Mouse (Mus musculus): Measurements from ENCODE around the gene Prkce. TPM values are rescaled to one million over a fixed set of nuclear protein-coding genes. Genes with fewer than 3 reads are reported as not detected.
"Not testable (repeated sequence)": the region's sequence is repeated elsewhere in the genome, so short reads cannot be mapped to it uniquely, and the experiment has no call there.

The Prkce gene
- total RNA-seq, 4 experiments from 2014 or later = 24.0 to 30.1 (median 27.4) TPM

- DNase-seq (ENCODE audit: low spot score) = no peak
Measured at GRCm38 (mm10) chr17:86445900-86446299, 278.3 kb downstream of the Prkce start.

- peak; percentile 41 for DNase-seq (ENCODE audit: low spot score)
Measured at GRCm38 (mm10) chr17:86447101-86447598, 279.6 kb downstream of the Prkce start.

DNA sequence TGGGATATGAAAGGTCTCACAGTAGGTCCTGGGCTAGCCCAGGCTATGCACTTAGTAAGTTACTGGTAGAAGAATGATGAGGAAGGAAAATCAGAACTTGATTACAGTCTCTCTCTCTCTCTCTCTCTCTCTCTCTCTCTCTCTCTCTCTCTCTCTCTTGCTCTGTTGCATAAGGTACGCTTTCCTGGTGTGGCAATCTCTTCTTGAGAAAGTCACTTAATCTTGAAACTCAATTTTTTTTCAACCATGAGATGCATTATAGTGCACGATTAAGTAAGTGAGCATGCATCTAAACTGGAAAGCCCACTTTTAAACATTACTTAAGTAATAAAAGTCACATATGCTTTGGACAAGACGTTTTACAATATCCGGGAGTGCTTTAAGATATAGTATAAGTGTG is 285.3 kb downstream of the Prkce start:
- no peak for DNase-seq (ENCODE audit: low spot score)

DNA sequence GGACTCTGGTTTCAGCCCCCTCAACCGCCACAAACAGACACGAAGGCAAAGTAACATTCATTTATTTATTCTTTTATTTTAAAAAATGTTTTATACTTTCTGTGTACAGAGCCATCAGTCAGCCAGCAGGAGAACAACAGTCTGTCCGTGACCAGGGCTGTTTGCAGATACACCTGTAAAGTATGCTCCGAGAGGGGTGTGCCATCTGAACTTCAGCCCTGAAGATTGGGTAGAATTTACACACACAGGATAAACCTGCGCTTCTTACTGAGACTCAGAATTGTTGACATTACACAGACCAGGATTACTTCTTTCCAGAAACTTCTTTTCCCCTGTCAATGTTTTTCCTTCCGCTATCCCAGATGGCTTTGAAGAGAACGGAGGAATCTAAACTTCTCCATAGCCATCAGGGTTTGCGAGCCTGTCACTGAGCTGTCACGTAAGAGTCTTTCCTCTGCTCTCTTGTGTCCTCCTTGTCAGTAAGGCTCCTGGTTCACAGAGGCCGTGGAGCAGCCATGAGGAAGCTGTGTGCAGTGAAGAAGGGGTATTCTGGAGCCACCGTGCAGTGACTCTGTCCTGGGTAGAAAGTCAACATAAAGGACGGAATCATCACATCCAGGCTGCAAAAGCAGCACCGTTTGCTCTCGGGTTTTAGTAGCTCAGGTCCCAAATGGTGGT is 286.2 kb downstream of the Prkce start:
- DNase-seq (ENCODE audit: low spot score) = no peak

- no peak for DNase-seq (ENCODE audit: low spot score)
Measured at GRCm38 (mm10) chr17:86454351-86454706, 286.7 kb downstream of the Prkce start.

DNA sequence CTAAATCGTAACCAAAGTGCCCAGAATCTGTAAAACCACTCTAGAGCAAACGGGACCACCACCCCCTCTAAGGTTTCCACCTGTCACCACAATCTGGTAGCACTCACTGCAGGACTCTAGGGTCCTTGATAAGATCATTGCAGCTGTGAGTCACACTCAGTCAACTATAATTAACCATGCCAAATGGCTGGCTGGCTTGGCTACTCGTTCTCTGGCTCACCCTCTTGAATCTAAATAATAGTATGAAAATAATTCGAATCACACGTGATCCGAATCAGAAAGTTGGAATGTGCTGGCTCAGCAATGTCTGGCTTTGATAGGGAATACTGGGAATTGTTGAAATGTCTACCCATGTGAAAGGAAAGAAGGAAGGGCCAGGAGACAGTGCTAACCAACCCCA is 288.9 kb downstream of the Prkce start:
- no peak for DNase-seq (ENCODE audit: low spot score)

GRCm38 (mm10) chr17:86458302-86458980 is 290.9 kb downstream of the Prkce start:
- DNase-seq (ENCODE audit: low spot score) = no peak

GRCm38 (mm10) chr17:86460645-86461430 is 293.3 kb downstream of the Prkce start:
- DNase-seq (ENCODE audit: low spot score) = no peak

DNA sequence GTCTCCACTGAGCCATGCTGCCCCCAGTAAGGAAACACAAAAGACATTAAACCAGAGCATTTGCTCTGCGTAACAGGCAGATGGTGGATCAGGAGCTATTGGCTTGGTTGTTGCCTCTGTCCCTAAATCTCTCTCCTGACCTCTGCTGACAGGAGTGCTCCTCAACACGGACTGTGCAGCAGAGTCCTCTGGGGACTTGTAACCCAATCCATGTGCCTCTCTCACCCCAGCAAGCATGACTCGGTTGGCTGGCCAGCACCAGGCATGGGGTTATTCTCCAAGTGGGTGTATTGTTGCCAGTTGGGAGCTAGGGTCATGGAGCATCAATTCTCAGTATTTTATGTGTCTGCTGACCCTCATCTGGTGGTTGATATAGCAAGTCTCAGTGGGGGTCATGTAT is 295.8 kb downstream of the Prkce start:
- no peak for DNase-seq (ENCODE audit: low spot score)

DNA sequence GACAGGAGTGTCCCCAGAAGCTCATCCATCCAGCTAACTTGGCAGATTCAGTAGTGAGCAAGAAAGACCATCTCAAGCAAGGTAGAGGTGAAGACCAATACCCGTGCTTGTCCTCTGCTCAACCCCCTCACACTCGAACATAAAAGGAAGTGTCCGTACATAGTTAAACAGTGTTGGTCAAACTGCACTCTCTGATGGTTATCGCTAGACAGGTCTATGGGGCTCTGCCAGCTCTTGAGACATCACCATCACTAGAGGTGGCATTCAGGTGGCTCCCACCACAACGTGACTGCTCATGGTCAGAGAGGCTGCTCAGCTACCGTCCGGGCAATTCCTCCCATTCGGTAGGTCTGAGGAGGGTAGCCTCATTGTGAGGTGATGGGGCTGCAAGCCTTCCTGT is 296.6 kb downstream of the Prkce start:
- DNase-seq (ENCODE audit: low spot score) = no peak

GRCm38 (mm10) chr17:86464689-86465363 is 297.2 kb downstream of the Prkce start:
- DNase-seq (ENCODE audit: low spot score) = no peak

DNA sequence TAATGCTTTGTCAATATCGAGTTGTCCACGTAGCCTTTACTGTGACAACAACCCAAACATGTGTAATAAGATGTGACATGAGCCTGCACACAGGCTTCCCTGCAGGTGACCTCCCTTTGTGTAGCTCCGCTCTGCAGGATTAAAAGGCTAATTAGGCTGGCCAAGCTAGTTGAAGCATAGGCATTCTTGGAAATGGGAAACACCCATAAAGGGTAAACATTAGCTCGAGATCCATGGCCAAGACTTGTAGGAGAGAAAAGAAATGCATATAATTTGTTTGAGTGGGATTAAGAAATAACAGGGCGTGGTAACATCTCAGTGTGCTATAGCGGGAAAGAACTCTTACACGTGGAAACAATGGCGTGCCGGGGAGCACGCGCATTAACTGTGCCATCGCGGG is 298.3 kb downstream of the Prkce start:
- no peak for DNase-seq (ENCODE audit: low spot score)

- no peak for DNase-seq (ENCODE audit: low spot score)
Measured at GRCm38 (mm10) chr17:86466412-86466811, 298.8 kb downstream of the Prkce start.

- no peak for DNase-seq (ENCODE audit: low spot score)
Measured at GRCm38 (mm10) chr17:86466871-86467270, 299.3 kb downstream of the Prkce start.

- no peak for DNase-seq (ENCODE audit: low spot score)
Measured at GRCm38 (mm10) chr17:86467291-86467898, 299.8 kb downstream of the Prkce start.

DNA sequence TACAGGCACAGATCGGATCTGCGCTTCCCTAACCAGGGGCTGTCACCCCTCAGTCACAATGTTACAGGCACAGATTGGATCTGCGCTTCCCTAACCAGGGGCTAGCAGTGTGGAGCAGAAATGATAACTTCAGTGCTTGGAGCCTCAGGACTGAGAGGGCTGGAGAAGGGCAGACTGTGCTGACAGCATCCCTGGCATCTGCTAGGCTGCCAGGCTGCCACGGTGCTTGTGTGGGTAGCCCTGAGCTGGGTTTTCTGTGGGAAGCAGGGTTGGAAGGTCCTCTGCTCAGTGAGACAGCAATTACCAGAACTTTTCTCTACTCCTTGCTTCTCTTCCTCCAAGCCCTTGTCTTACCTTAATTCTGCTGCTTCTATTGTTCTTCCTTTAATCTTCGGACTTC is 300.4 kb downstream of the Prkce start:
- no peak for DNase-seq (ENCODE audit: low spot score)

- no peak for DNase-seq (ENCODE audit: low spot score)
Measured at GRCm38 (mm10) chr17:86470160-86470559, 302.6 kb downstream of the Prkce start.

- no peak for DNase-seq (ENCODE audit: low spot score)
Measured at GRCm38 (mm10) chr17:86471684-86472083, 304.1 kb downstream of the Prkce start.

DNA sequence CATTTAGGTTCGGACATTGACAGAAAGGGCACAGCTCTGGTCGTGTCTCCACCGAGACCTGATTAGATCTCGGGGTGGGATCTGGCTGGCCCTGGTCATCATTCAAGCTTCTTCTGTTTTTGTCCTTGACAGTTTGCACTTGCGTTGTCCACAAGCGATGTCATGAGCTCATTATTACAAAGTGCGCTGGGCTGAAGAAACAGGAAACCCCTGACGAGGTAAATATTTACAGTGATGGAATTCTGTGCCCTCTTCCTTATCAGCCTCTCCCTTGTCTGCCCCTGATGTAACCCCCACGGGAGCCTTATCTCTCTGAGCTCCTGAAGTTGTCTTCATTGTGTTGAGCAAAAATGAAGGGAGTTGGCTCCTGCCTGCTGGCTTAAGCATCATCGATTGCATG is 309.1 kb downstream of the Prkce start:
- no peak for DNase-seq (ENCODE audit: low spot score)

DNA sequence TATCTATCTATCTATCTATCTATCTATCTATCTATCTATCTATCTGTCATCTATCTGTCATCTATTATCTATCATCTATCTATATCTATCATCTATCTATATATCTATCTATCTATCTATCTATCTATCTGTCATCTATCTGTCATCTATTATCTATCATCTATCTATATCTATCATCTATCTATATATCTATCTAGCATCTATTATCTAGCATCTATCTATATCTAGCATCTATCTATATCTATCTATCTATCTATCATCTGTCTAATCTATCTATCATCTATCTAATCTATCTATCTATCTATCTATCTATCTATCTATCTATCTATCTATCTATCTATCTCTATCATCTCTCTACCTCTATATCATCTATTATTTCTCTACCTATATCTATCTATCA is 309.8 kb downstream of the Prkce start:
- not testable (repeated sequence) for DNase-seq (ENCODE audit: low spot score)

- DNase-seq (ENCODE audit: low spot score) = no peak
Measured at GRCm38 (mm10) chr17:86479406-86479805, 311.8 kb downstream of the Prkce start.

- no peak for DNase-seq (ENCODE audit: low spot score)
Measured at GRCm38 (mm10) chr17:86482675-86483074, 315.1 kb downstream of the Prkce start.

Data from heart, adult 8-10 months (tissue).